Mouse (Mus musculus) kidney, adult 18-20 months (tissue): ENCODE data around the gene 2810004N23Rik.

Experiments used
- DNase-seq: peaks from one replicate; pipeline ENCODE4 v3.0.0; 2021

The 2810004N23Rik gene

GRCm38 (mm10) chr8:124819612-124820115, 43.3 kb downstream of the 2810004N23Rik start:
- DNase-seq = no peak

- DNase-seq = peak; percentile 59
These were observed 45.6 kb downstream of the 2810004N23Rik start for GRCm38 (mm10) chr8:124817361-124817760.

- DNase-seq = peak; percentile 22
These were observed 46.1 kb downstream of the 2810004N23Rik start for GRCm38 (mm10) chr8:124816866-124817265.

GRCm38 (mm10) chr8:124815870-124816269, 47.0 kb downstream of the 2810004N23Rik start:
- DNase-seq = no peak

- DNase-seq = no peak
These were observed 49.6 kb downstream of the 2810004N23Rik start for GRCm38 (mm10) chr8:124813326-124813725.

- DNase-seq = peak; percentile 60
These were observed 52.1 kb downstream of the 2810004N23Rik start for GRCm38 (mm10) chr8:124810689-124811394.

GRCm38 (mm10) chr8:124810056-124810610, 52.8 kb downstream of the 2810004N23Rik start:
- peak; percentile 56 for DNase-seq

GRCm38 (mm10) chr8:124809419-124809818, 53.5 kb downstream of the 2810004N23Rik start:
- DNase-seq = no peak

- no peak for DNase-seq
These were observed 56.9 kb downstream of the 2810004N23Rik start for GRCm38 (mm10) chr8:124805990-124806389.

GRCm38 (mm10) chr8:124803824-124804702, 58.9 kb downstream of the 2810004N23Rik start:
- peak; percentile 21 for DNase-seq

- DNase-seq = no peak
These were observed 62.4 kb downstream of the 2810004N23Rik start for GRCm38 (mm10) chr8:124800542-124800941.

- peak; percentile 11 for DNase-seq
These were observed 67.0 kb downstream of the 2810004N23Rik start for GRCm38 (mm10) chr8:124795781-124796488.

- peak; percentile 56 for DNase-seq
These were observed 68.5 kb downstream of the 2810004N23Rik start for GRCm38 (mm10) chr8:124794486-124794780.

- DNase-seq = no peak
These were observed 69.0 kb downstream of the 2810004N23Rik start for GRCm38 (mm10) chr8:124793661-124794485.

- peak; percentile 91 for DNase-seq
These were observed 69.7 kb downstream of the 2810004N23Rik start for GRCm38 (mm10) chr8:124793172-124793651.

GRCm38 (mm10) chr8:124792708-124793107, 70.2 kb downstream of the 2810004N23Rik start, which contains the start of gene Trim67:
TSS of gene Trim67 (plus strand) at chr8:124793092.
- DNase-seq = peak; percentile 28

- DNase-seq = peak; percentile 11
These were observed 70.7 kb downstream of the 2810004N23Rik start for GRCm38 (mm10) chr8:124792186-124792585.

GRCm38 (mm10) chr8:124791751-124792150, 71.2 kb downstream of the 2810004N23Rik start:
- no peak for DNase-seq

- no peak for DNase-seq
These were observed 72.2 kb downstream of the 2810004N23Rik start for GRCm38 (mm10) chr8:124790676-124791075.
